Mouse (Mus musculus): ENCODE data around the gene Ccdc134. TPM values are rescaled to one million over a fixed set of nuclear protein-coding genes. Genes with fewer than 3 reads are reported as not detected.

The Ccdc134 gene
- polyA plus RNA-seq, 1 experiment from 2014 or later: 15.3 TPM

GRCm38 (mm10) chr15:82186131-82186530 lies 58.4 kb downstream of the Ccdc134 start:
- H3K9ac ChIP-seq (ENCODE audit: low read length): no peak overlapping the region
- H3K4me2 ChIP-seq (ENCODE audit: low read length): no peak overlapping the region
- no peak for ATAC-seq (replicated peaks; ENCODE audit: low FRiP score, low TSS enrichment, low read depth)
- no peaks in the 10 kb centered on the region for H3K27me3 ChIP-seq (replicated peaks; ENCODE audit: control insufficient read depth, insufficient read depth, low read length)
- no peaks in the 10 kb centered on the region for H3K4me1 ChIP-seq (replicated peaks; ENCODE audit: control insufficient read depth, insufficient read depth, low read length)
- DNase-seq (ENCODE audit: low spot score): no peak
- H3K4me3 ChIP-seq (ENCODE audit: low read depth, low read length): no peak overlapping the region
- H3K36me3 ChIP-seq (ENCODE audit: control insufficient read depth, insufficient read depth, low read length): peaks cover 95% of the 10 kb centered on the region
- no peak overlapping the region for H3K27ac ChIP-seq (ENCODE audit: low read depth)
- 87% methylated on average over 14 of the region's 14 CpGs for WGBS
- no peaks in the 10 kb centered on the region for H3K9me3 ChIP-seq (ENCODE audit: control insufficient read depth, low read length)

- Histone ChIP-seq H3K4me3 (ENCODE audit: low read depth, low read length) (no peak overlapping the region), H3K4me2 (ENCODE audit: low read length) (no peak overlapping the region), H3K9ac (ENCODE audit: low read length) (no peak overlapping the region), H3K36me3 (ENCODE audit: control insufficient read depth, insufficient read depth, low read length) (peaks cover 95% of the 10 kb centered on the region), H3K4me1 (replicated peaks; ENCODE audit: control insufficient read depth, insufficient read depth, low read length) (no peaks in the 10 kb centered on the region), H3K27me3 (replicated peaks; ENCODE audit: control insufficient read depth, insufficient read depth, low read length) (no peaks in the 10 kb centered on the region), H3K9me3 (ENCODE audit: control insufficient read depth, low read length) (no peaks in the 10 kb centered on the region), H3K27ac (ENCODE audit: low read depth) (no peak overlapping the region)
- no peak for ATAC-seq (replicated peaks; ENCODE audit: low FRiP score, low TSS enrichment, low read depth)
- 90% methylated on average over 5 of the region's 5 CpGs for WGBS
- DNase-seq (ENCODE audit: low spot score): no peak
Measured at GRCm38 (mm10) chr15:82186931-82187330, 59.2 kb downstream of the Ccdc134 start.

DNA sequence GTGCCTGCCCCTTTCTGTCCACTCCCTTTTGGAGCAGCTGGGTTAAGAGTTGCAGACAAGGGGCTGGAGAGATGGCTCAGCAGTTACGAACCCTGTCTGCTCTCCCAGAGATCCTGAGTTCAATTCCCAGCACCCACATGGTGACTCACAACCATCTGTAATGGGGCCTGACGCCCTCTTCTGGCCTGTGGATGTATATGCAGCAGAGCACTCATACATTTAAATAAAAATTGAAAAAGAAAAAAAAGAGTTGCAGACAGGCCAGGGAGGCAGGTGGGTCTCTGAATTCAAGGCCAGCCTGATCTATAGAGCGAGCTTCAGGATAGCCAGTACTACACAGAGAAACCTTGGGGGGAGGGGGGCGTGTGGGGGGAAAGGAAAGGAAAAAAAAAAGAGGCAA lies 59.7 kb downstream of the Ccdc134 start:
- peaks cover 95% of the 10 kb centered on the region for H3K36me3 ChIP-seq (ENCODE audit: control insufficient read depth, insufficient read depth, low read length)
- H3K9ac ChIP-seq (ENCODE audit: low read length): no peak overlapping the region
- DNase-seq (ENCODE audit: low spot score): no peak
- ATAC-seq (replicated peaks; ENCODE audit: low FRiP score, low TSS enrichment, low read depth): no peak
- 82% methylated on average over 4 of the region's 4 CpGs for WGBS
- no peaks in the 10 kb centered on the region for H3K9me3 ChIP-seq (ENCODE audit: control insufficient read depth, low read length)
- no peaks in the 10 kb centered on the region for H3K27me3 ChIP-seq (replicated peaks; ENCODE audit: control insufficient read depth, insufficient read depth, low read length)
- H3K4me1 ChIP-seq (replicated peaks; ENCODE audit: control insufficient read depth, insufficient read depth, low read length): no peaks in the 10 kb centered on the region
- H3K4me3 ChIP-seq (ENCODE audit: low read depth, low read length): no peak overlapping the region
- no peak overlapping the region for H3K27ac ChIP-seq (ENCODE audit: low read depth)
- no peak overlapping the region for H3K4me2 ChIP-seq (ENCODE audit: low read length)

GRCm38 (mm10) chr15:82187924-82188323 lies 60.2 kb downstream of the Ccdc134 start:
- no peak for DNase-seq (ENCODE audit: low spot score)
- Histone ChIP-seq H3K9ac (ENCODE audit: low read length) (no peak overlapping the region), H3K27me3 (replicated peaks; ENCODE audit: control insufficient read depth, insufficient read depth, low read length) (no peaks in the 10 kb centered on the region), H3K4me3 (ENCODE audit: low read depth, low read length) (no peak overlapping the region), H3K4me2 (ENCODE audit: low read length) (no peak overlapping the region), H3K9me3 (ENCODE audit: control insufficient read depth, low read length) (no peaks in the 10 kb centered on the region), H3K4me1 (replicated peaks; ENCODE audit: control insufficient read depth, insufficient read depth, low read length) (no peaks in the 10 kb centered on the region), H3K27ac (ENCODE audit: low read depth) (no peak overlapping the region), H3K36me3 (ENCODE audit: control insufficient read depth, insufficient read depth, low read length) (peaks cover 95% of the 10 kb centered on the region)
- ATAC-seq (replicated peaks; ENCODE audit: low FRiP score, low TSS enrichment, low read depth): no peak
- WGBS: 86% methylated on average over 1 of the region's 1 CpGs

DNA sequence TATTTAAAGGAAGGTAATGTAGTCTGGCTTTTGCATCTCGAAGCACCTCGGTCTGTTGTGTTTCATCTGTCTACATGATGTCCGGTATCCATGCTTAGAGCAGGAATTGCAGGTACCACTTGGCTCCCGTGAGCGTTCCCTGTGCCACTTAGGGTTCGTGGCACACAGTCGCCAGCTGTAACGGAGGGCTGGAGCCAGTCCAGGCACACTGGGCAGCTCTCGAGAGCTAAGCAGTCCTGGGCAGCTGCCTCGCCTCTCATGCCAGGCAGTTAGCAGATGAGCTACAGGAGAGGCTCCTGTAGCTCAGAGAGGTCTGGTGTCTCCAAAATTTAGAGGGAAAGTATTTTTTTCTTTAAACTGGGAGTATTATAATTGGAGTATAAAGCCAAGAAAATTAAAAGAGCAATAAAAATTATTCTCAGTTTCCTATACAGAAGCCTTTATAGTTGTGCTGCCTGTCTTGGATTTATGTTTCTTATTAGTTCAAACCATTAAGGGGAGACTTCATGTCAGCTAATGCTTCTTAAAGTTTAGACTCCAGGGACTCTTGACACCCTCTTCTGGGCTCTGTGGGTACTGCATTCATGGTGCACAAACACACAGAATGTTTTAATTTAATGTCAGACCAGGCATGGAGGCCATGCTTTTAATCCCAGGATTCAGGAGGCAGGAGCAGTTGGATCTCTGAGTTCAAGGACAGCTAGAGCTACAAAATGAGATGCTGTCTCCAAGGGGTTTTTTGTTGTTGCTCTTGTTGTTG lies 60.9 kb downstream of the Ccdc134 start:
- H3K4me1 ChIP-seq (replicated peaks; ENCODE audit: control insufficient read depth, insufficient read depth, low read length): no peaks in the 10 kb centered on the region
- 95% methylated on average over 10 of the region's 10 CpGs for WGBS
- H3K27me3 ChIP-seq (replicated peaks; ENCODE audit: control insufficient read depth, insufficient read depth, low read length): no peaks in the 10 kb centered on the region
- H3K27ac ChIP-seq (ENCODE audit: low read depth): no peak overlapping the region
- ATAC-seq (replicated peaks; ENCODE audit: low FRiP score, low TSS enrichment, low read depth) (no peak), DNase-seq (ENCODE audit: low spot score) (no peak)
- H3K9me3 ChIP-seq (ENCODE audit: control insufficient read depth, low read length): no peaks in the 10 kb centered on the region
- H3K36me3 ChIP-seq (ENCODE audit: control insufficient read depth, insufficient read depth, low read length): peaks cover 95% of the 10 kb centered on the region
- no peak overlapping the region for H3K9ac ChIP-seq (ENCODE audit: low read length)
- H3K4me3 ChIP-seq (ENCODE audit: low read depth, low read length): no peak overlapping the region
- no peak overlapping the region for H3K4me2 ChIP-seq (ENCODE audit: low read length)

Other genes with a start within 250 kb of the Ccdc134 start
- gene Polr3h, start 201.7 kb upstream of the Ccdc134 start, polyA plus RNA-seq (2014; fragmentation: Nextera tagmentation; extraction: Ambion mirVana): 75.4 and 79.5 TPM in 2 replicates
- 16.0 and 19.4 TPM in 2 replicates for gene Csdc2, start 191.2 kb upstream of the Ccdc134 start, polyA plus RNA-seq (2014; fragmentation: Nextera tagmentation; extraction: Ambion mirVana)
- 25.8 and 26.6 TPM in 2 replicates for gene Pmm1, start 167.0 kb upstream of the Ccdc134 start, polyA plus RNA-seq (2014; fragmentation: Nextera tagmentation; extraction: Ambion mirVana)
- gene 1700029P11Rik, start 147.4 kb upstream of the Ccdc134 start, polyA plus RNA-seq (2014; fragmentation: Nextera tagmentation; extraction: Ambion mirVana): not detected in 2 replicates
- gene Xrcc6, start 140.1 kb upstream of the Ccdc134 start, polyA plus RNA-seq (2014; fragmentation: Nextera tagmentation; extraction: Ambion mirVana): 87.0 and 96.7 TPM in 2 replicates
- gene Desi1, start 94.1 kb upstream of the Ccdc134 start, polyA plus RNA-seq (2014; fragmentation: Nextera tagmentation; extraction: Ambion mirVana): 24.0 and 26.7 TPM in 2 replicates
- 301 and 329 TPM in 2 replicates for gene Snu13, start 80.3 kb upstream of the Ccdc134 start, polyA plus RNA-seq (2014; fragmentation: Nextera tagmentation; extraction: Ambion mirVana)
- not detected in 2 replicates for gene 4930407I10Rik, start 68.8 kb upstream of the Ccdc134 start, polyA plus RNA-seq (2014; fragmentation: Nextera tagmentation; extraction: Ambion mirVana)
- gene Mei1, start 57.9 kb upstream of the Ccdc134 start, polyA plus RNA-seq (2014; fragmentation: Nextera tagmentation; extraction: Ambion mirVana): not detected in 2 replicates
- 136 and 144 TPM in 2 replicates for gene Srebf2, start 19.3 kb downstream of the Ccdc134 start, polyA plus RNA-seq (2014; fragmentation: Nextera tagmentation; extraction: Ambion mirVana)
- 0.15 TPM in 2 replicates for gene Shisa8, start 84.9 kb downstream of the Ccdc134 start, polyA plus RNA-seq (2014; fragmentation: Nextera tagmentation; extraction: Ambion mirVana)
- gene Tnfrsf13c, start 96.4 kb downstream of the Ccdc134 start, polyA plus RNA-seq (2014; fragmentation: Nextera tagmentation; extraction: Ambion mirVana): 0.11 and 0.15 TPM in 2 replicates
- 64.9 and 70.3 TPM in 2 replicates for gene Cenpm, start 116.8 kb downstream of the Ccdc134 start, polyA plus RNA-seq (2014; fragmentation: Nextera tagmentation; extraction: Ambion mirVana)
- 0.15 TPM in 1 of 2 replicates, not detected in the other for gene 1500009C09Rik, start 124.5 kb downstream of the Ccdc134 start, polyA plus RNA-seq (2014; fragmentation: Nextera tagmentation; extraction: Ambion mirVana)
- gene Sept3, start 147.0 kb downstream of the Ccdc134 start, polyA plus RNA-seq (2014; fragmentation: Nextera tagmentation; extraction: Ambion mirVana): 16.0 and 18.3 TPM in 2 replicates
- 0.16 and 0.20 TPM in 2 replicates for gene Wbp2nl, start 171.0 kb downstream of the Ccdc134 start, polyA plus RNA-seq (2014; fragmentation: Nextera tagmentation; extraction: Ambion mirVana)
- 59.7 and 61.2 TPM in 2 replicates for gene Naga, start 211.0 kb downstream of the Ccdc134 start, polyA plus RNA-seq (2014; fragmentation: Nextera tagmentation; extraction: Ambion mirVana)
- 9.9 and 13.2 TPM in 2 replicates for gene Pheta2, start 211.0 kb downstream of the Ccdc134 start, polyA plus RNA-seq (2014; fragmentation: Nextera tagmentation; extraction: Ambion mirVana)
- gene Smdt1, start 211.0 kb downstream of the Ccdc134 start, polyA plus RNA-seq (2014; fragmentation: Nextera tagmentation; extraction: Ambion mirVana): 260 and 272 TPM in 2 replicates
- 426 and 466 TPM in 2 replicates for gene Ndufa6, start 226.4 kb downstream of the Ccdc134 start, polyA plus RNA-seq (2014; fragmentation: Nextera tagmentation; extraction: Ambion mirVana)

Data from intestine, embryonic 14.5 days (tissue).